Mouse (Mus musculus): ENCODE measurements around the gene Slc25a25. TPM values are rescaled to one million over a fixed set of nuclear protein-coding genes. Genes with fewer than 3 reads are reported as not detected.
"Not testable (repeated sequence)": the region's sequence is repeated elsewhere in the genome, so short reads cannot be mapped to it uniquely, and the experiment has no call there.

Gene Slc25a25
- total RNA-seq (2021), result 10 to 100 TPM; 16.1 to 31.1 TPM
- long read RNA-seq, experiment 1, transcript Slc25a25-203 (10 exons, 2,541 nt), result minor isoform, 11 of 39 reads
- long read RNA-seq, experiment 1, transcript Slc25a25-205 (10 exons, 3,278 nt), result major isoform, 18 of 39 reads
- long read RNA-seq, experiment 1, partial matches to known transcripts, result 0 of 39 reads
- long read RNA-seq, experiment 1, other reads (novel, unspliced or antisense), result 7 of 39 reads
- long read RNA-seq, experiment 2, transcript Slc25a25-203 (10 exons, 2,541 nt), result major isoform, 31 of 54 reads
- long read RNA-seq, experiment 2, partial matches to known transcripts, result 5 of 54 reads
- long read RNA-seq, experiment 2, other reads (novel, unspliced or antisense), result 12 of 54 reads

DNA sequence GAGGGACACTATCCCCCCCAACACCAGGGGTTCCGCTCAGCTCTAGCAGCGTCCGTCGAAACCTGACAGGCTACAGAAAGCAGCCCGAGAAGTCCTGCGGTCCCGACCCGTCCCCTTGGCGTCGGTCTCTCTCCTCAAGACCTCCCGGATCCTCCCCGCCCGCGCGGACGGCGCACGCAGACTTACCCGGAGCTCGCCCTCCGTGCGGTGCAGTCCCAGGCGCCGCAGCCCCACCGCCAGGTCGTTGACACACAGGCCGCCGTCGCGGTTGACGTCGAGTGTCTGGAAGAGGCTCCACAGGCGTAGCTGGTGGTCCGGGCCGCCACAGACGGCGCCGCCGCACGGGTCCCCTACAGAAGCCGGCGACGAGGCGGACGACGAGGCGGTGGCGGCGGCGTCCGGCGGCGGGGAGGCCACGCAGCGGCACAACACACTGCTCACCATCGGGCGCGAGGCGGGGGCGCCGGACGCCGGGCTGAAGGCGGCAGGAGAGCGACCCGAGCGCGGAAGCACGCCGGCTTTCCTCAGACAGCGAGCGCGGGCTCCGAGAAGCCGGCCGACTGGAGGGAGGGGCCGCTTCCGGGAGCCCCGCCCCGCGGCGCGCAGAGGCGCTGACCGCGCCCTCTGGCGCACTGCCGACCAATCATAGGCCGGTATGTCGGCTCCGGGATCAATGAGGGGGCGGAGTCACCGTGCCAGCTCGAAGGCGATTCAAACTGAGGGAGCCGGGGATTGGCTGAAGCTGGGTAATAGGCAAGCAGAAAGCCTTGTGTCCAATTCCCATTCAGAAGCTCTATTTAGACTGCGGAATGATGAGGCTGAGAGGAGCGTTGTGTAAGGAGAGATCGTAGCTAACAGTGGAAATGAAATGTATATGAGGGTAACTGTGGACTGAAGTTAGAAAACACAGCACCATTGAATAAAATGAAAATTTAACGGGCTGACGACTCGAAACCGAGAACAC lies at the start of gene Slc25a25:
Gene Slc25a25 (minus strand): TSS at position 565 of the 964 bp plus-strand sequence.
- peak; percentile 99 for DNase-seq

- DNase-seq, result no peak
Observed at GRCm38 (mm10) chr2:32500461-32500860, 49.2 kb upstream of the Slc25a25 start.

DNA sequence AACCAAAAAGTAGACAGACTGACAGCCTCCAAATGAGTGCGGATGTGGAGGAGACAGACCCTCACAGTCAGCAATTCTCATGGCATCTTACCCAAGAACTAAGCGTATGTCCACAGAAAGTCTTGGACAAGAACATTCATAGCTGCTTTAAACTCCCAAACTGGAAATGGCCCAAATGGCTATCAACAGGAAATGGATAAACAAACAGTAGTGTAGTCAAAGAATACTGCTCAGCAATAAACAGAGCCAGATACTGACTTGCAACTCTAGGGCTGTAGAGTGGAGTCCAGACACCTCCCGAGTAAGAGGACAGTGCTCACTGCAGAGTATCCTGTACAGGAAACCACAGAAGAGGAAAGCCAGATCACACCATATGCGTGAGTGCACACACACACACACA lies 48.1 kb upstream of the Slc25a25 start:
- DNase-seq, result no peak

DNA sequence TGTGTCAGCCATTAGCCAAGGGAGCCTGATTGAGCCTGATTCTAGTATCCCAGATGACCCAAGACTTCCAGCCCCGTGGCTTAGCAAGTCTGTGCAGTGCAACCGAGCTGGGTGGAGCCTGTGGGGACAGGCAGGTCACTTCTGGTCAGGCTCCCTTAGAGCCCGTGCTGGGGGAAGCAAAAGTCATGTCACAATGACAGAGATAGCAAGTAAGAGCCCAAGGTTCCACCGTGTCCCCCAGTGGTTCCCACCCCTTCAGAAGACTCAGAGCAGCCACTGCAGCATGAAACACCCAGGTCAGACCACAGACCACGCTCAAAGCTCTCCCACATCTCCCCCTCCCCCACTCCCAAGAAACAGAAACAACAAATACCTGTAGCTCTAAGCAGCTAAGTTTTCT lies 44.9 kb upstream of the Slc25a25 start:
- DNase-seq, result no peak

DNA sequence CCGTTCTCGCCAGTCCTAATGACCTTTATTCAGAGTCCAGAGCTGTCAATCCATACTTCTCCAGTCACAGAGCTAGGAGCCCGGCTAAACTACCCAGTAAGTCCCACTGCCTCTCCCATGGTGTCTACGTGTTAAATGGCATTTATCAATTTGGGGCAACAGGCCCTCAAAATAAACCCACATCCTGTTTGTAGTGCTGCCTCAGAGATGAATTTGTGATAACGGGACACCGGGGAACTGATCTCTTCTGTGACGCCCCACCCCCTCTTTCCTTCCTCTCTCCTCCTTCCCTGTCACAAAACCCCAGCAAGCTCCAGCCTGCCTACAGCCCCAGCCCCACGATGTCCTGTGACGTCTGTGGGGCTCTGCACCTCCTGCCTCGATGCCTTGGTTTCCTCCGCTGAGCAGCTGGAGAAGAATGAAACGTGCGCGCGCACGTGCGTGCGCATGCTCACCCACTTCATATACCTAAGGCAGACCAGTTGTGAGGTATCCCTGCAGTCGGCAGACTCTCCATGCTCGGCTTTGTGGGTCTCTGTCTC lies 44.0 kb upstream of the Slc25a25 start:
- no peak for DNase-seq

DNA sequence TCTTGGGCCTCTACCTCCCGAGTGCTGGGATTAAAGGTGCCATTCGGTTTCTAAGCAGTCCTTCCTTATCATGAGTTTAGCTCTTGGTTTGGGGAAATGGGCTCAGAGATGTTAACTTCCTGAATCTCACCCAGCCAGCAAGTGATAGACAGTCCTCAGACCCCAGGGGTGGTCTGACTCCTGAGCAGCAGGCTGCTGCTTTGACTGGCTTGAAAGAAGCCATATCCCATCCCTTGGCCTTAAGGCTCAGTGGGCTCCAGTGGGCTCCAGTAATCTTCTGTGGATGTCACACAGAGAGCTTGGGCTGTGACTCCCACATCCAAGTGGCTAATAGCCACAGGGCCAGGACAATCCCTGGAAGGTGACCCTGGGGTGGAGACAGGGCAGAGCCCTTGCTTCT lies 43.3 kb upstream of the Slc25a25 start:
- DNase-seq, result no peak

GRCm38 (mm10) chr2:32493301-32493701 lies 42.1 kb upstream of the Slc25a25 start:
- DNase-seq, result no peak

- DNase-seq, result no peak
Observed at GRCm38 (mm10) chr2:32492661-32493060, 41.4 kb upstream of the Slc25a25 start.

DNA sequence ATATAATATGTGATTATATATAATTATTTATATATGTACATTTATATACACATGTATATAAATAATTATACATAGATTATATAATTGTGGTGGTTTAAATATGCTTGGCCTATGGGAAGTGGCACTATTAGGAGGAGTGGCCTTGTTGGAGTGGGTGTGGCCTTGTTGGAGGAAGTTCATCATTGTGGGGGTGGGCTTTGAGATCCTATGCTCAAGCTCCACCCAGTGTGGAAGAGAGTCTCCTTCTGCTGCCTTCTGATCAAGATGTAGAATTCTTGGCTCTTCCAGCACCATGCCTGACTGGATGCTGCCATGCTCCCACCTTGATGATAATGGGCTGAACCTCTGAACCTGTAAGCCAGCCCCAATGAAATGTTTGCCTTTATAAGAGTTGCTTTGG lies 39.5 kb upstream of the Slc25a25 start:
- DNase-seq, result not testable (repeated sequence)

GRCm38 (mm10) chr2:32488679-32489078 lies 37.4 kb upstream of the Slc25a25 start:
- peak; percentile 76 for DNase-seq

GRCm38 (mm10) chr2:32487124-32487623 lies 35.9 kb upstream of the Slc25a25 start:
- peak; percentile 93 for DNase-seq

GRCm38 (mm10) chr2:32486155-32486554 lies 34.9 kb upstream of the Slc25a25 start:
- no peak for DNase-seq

DNA sequence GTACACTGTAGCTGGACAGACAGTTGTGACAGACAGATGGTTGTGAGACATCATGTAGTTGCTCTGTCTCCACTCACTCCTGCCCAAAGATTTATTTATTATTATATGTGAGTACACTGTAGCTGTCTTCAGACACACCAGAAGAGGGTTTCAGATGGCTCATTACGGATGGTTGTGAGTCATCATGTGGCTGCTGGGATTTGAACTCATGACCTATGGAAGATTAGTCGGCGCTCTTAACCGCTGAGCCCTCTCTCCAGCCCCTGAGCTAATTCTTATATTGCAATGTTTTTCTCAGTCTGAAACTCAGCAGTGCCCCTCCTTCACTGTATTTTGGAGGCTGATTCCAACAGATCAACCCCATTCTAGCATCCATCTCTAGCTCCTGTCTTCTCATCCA lies 34.5 kb upstream of the Slc25a25 start:
- no peak for DNase-seq

DNA sequence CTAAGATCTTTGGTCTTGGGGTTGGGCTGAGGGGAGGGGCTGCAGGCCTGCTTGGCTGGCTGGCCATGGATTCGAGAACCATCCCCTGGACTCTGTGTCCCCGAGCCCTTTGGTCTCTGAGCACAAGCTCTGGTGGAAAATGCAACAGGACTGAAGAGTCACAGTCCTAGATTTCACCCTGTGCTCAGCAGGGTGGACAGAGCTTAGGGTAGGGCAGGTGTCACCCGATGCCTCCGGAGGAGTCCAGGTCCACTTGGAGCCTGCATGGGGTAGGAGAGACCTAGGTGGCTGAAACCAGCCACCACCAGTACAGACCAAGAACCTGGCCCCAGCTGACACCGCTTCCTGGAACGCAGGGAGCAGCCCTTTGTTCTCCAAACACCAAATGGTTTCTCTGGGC lies 33.7 kb upstream of the Slc25a25 start:
- DNase-seq, result no peak

DNA sequence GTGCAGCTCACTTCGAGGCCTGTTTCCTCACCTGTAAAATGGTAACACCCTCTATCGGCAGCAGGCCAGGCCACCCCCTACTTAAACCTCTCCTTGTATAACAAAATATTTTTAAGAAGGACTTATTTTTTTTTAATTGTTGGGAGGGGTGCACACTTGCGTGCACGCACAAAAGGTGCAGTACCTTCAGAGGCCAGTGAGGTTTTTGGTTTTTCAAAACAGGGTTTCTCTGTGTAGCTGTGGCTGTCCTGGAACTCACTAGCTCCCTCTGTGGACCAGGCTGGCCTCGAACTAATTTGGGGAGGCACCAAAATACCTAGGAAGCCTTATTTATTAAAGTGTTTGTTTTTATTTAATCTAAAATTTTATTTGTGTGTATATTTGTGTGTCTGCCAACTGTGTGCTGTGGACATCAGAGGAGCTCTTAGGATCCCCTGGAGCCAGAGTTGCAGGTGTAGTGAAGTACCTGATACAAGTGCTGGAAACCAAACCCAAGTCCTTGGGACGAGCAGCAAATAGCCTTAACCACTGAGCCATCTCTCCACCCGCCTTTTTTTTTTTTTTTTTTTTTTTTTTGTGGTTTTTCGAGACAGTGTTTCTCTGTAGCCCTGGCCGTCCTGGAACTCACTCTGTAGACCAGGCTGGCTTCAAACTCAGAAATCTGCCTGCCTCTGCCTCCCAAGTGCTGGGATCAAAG lies 32.1 kb upstream of the Slc25a25 start:
- DNase-seq, result no peak

- DNase-seq, result no peak
Observed at GRCm38 (mm10) chr2:32482351-32482750, 31.1 kb upstream of the Slc25a25 start.

DNA sequence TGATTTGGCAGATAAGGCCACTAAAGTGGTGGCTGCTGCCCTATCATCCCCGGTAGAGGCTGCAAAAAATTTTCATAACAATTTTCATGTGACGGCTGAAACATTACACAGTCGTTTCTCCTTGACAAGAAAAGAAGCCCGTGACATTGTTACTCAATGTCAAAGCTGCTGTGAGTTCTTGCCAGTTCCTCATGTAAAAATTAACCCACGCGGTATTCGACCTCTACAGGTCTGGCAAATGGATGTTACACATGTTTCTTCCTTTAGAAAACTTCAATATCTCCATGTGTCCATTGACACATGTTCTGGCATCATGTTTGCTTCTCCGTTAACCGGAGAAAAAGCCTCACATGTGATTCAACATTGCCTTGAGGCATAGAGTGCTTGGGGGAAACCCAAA lies 24.1 kb upstream of the Slc25a25 start:
- DNase-seq, result not testable (repeated sequence)

DNA sequence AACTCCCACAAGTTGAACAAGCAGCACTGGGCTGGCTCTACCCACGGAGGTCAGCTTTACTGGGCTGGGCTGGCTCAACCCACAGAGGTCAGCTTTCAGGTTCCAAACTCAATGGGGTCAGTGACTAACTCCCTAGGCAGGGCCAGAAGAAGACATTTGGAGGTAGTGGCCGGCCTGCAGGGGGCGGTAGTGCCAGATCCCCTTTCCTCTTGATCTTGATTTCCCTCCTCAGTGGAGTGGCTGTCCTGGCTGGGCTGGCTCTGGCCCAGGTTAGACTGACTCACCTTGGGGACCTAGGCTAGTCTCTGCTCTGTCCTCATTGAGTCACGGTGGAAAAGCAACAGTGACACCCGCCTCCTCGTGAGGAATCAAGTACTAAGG lies 20.4 kb upstream of the Slc25a25 start:
- DNase-seq, result no peak

DNA sequence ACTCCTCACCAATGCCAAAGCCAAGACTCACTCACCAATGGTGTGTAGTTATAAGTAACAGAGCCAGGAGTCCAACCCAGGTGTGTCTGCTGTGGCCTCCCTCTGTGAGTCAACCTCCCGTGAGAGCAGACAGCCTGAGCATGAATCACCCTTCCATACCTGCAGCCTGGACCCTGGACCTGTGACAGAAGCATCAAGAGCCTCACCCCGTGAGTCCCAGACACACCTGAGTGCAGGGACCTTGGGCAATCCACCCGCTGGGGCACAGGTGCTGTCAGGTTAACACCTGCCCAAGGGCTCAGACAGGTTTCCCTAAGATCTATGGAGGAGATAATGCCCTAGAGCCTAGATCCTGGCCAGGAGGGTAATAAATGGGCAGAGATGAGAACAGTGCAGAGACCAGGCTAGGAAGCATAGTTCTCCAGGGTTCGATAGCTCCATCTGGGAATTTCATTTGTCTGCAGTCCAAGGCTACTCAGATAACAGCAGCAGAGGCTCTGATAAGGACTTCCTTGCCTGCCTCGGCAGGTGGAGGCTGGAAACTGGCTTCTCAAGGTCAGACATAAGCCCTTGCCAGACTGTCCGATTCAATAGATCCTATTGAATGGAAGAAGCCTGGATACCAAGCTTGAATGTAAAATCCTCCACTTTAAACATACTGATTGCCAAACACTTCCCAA lies 19.9 kb upstream of the Slc25a25 start:
- no peak for DNase-seq

DNA sequence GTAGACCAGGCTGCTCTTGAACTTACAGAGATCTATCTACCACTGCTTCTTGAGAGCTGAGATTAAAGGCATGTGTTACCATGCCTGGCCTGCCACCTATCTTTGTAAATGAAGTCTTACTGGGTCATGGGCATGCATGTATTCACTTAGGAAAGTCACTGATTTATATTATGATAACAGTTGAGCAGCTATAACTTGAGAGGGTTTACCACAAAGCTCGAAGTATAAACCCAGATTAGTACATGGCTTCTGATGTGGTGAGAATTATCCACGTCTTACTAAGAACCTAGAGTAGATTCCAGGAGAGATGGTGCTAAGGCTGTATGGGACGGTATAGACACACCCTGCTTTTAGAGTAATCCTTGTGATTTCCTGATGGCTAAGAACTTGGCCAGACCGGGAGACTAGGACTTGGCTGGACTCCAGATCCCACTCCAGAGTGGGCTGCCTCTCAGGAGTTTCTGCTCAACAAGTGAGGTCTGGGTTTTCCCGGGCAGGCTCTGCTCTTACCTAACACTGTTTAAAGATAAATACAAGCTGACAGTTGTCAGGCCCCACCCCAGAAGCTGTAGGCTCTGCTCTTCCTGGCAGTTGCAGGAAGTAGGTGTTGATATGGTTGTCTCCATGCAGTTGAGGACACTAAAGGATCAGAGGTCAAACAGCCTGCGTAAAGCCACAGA lies 13.1 kb upstream of the Slc25a25 start:
- DNase-seq, result no peak

GRCm38 (mm10) chr2:32463773-32464172 lies 12.5 kb upstream of the Slc25a25 start:
- no peak for DNase-seq
